Comparison of ENCODE assay signal across 8 mouse cellular contexts in genomic region chr6:145116098-145116672, GRCm38 (mm10). TPM values are rescaled to one million over a fixed set of nuclear protein-coding genes. Genes with fewer than 3 reads are reported as not detected.
DNase-seq lines count a peak whose midpoint lies in the region; ATAC-seq lines count a peak whose summit lies in the region.

No protein-coding gene starts in this region.

- WGBS in heart, embryonic 10.5 days: 23% methylated on average over 4 of the region's 4 CpGs
- WGBS in intestine, embryonic 15.5 days: 18% methylated on average over 4 of the region's 4 CpGs

- H3K4me1 ChIP-seq in heart, embryonic 10.5 days: peaks cover 28% of the 10 kb centered on the region
- peaks cover 7% of the 10 kb centered on the region for H3K4me1 ChIP-seq in intestine, embryonic 15.5 days (replicated peaks)

- H3K9me3 ChIP-seq in heart, embryonic 10.5 days: no peaks in the 10 kb centered on the region
- H3K9me3 ChIP-seq in intestine, embryonic 15.5 days: no peaks in the 10 kb centered on the region

- DNase-seq in heart, embryonic 10.5 days (ENCODE audit: low spot score): no peak
- DNase-seq in heart, adult 18-20 months: no peak
- DNase-seq in embryo, embryonic 10.5 days (ENCODE audit: low spot score): peak; percentile 48
- DNase-seq in retina, embryonic 14.5 days (ENCODE audit: low spot score): peak; percentile 34
- DNase-seq in frontal cortex, postnatal 25 days (ENCODE audit: low spot score in 2 of 2): no peak
- DNase-seq in adrenal gland, adult 8-10 months: no peak
- DNase-seq in urinary bladder, postnatal 36 days (ENCODE audit: low spot score in 2 of 2): no peak

- H3K4me2 ChIP-seq in intestine, embryonic 15.5 days (replicated peaks): peak overlapping the region; percentile 24; the same call in 1 of the 2 replicates

- H3K9ac ChIP-seq in intestine, embryonic 15.5 days: no peak overlapping the region

- ATAC-seq in intestine, embryonic 15.5 days: peak; percentile 92

- no peak overlapping the region for H3K4me3 ChIP-seq in heart, embryonic 10.5 days
- H3K4me3 ChIP-seq in intestine, embryonic 15.5 days (replicated peaks): no peak overlapping the region

- H3K27ac ChIP-seq in heart, embryonic 10.5 days: peak overlapping the region; percentile 75
- H3K27ac ChIP-seq in intestine, embryonic 15.5 days: 0 out of 2 replicates have a peak overlapping the region, but pooled peaks have one; percentile 17

- no peaks in the 10 kb centered on the region for H3K27me3 ChIP-seq in heart, embryonic 10.5 days (ENCODE audit: insufficient read depth, poor library complexity, severe bottlenecking)
- no peaks in the 10 kb centered on the region for H3K27me3 ChIP-seq in intestine, embryonic 15.5 days (replicated peaks)

- no peaks in the 10 kb centered on the region for H3K36me3 ChIP-seq in heart, embryonic 10.5 days
- no peaks in the 10 kb centered on the region for H3K36me3 ChIP-seq in intestine, embryonic 15.5 days

RNA-seq across cellular contexts. Expression of gene Lrmp, which starts 0.7 kb away (rescaled TPM):
- polyA plus RNA-seq in heart, embryonic 10.5 days (2016; fragmentation: Nextera tagmentation; extraction: Ambion mirVana): 2.3 and 4.8 TPM in 2 replicates
- total RNA-seq in heart, adult 18-20 months (2021): 1 to 10 TPM; 1.3 to 4.2 TPM
- polyA plus RNA-seq in intestine, embryonic 15.5 days (2015; fragmentation: Nextera tagmentation; extraction: Ambion mirVana): 2.7 and 5.8 TPM in 2 replicates
- 1 to 10 TPM; 1.9 to 4.8 (median 4.3) TPM for total RNA-seq in adrenal gland, adult 8-10 months (2022)

RNA-seq across cellular contexts. Expression of gene Bcat1, which starts 40.2 kb away (rescaled TPM):
- 33.2 and 49.6 TPM in 2 replicates for polyA plus RNA-seq in heart, embryonic 10.5 days (2016; fragmentation: Nextera tagmentation; extraction: Ambion mirVana)
- total RNA-seq in heart, adult 18-20 months (2021): 1 to 10 TPM in 1 of 2 experiments, under 1 TPM in 1; 0.46 to 1.1 TPM
- polyA plus RNA-seq in intestine, embryonic 15.5 days (2015; fragmentation: Nextera tagmentation; extraction: Ambion mirVana): 6.1 and 6.6 TPM in 2 replicates
- 10 to 100 TPM; 24.6 to 48.2 (median 32.4) TPM for total RNA-seq in adrenal gland, adult 8-10 months (2022)

Comparison
In these comparisons a context has a peak if more than half of its experiments do, and no peak if none do; other contexts are left out.
1. DNase-seq: peak in embryo, embryonic 10.5 days (single experiment) and retina, embryonic 14.5 days (single experiment); none in heart, embryonic 10.5 days (single experiment), heart, adult 18-20 months (0 of 2), frontal cortex, postnatal 25 days (0 of 2), adrenal gland, adult 8-10 months (single experiment) and urinary bladder, postnatal 36 days (0 of 2).
2. RNA of gene Bcat1, which starts 40.2 kb away (total RNA-seq): 24.6 to 48.2 TPM in adrenal gland, adult 8-10 months; 0.46 to 1.1 TPM in heart, adult 18-20 months; every median in the first group is over 10 times any median in the second.